Mouse (Mus musculus): Measurements from ENCODE around the gene Klf12.

The Klf12 gene

GRCm38 (mm10) chr14:100284119-100284860 is at the start of gene Klf12:
Gene Klf12 (minus strand): TSS chr14:100284679.
- in situ Hi-C loops (cut with MboI, MseI) = no loop called here

DNA sequence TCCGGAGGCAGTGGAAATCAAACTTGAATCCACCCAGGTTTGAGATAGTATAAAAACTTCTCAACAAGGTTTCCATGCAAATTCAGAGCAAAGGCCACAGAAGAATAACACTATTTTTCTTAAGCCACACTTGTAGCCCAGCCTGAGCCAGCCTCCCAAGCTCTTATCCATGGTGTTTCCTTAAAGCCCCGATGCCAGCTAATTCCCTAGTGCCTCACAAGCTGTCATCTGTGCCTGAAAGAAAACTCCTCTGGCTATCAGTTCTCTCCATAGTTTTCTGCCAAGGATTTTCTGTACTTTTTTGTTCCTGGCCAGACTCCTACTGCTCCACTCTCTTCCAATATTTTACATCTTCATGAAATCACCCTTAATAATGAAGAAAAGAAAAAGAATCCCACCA is 48.9 kb upstream of the Klf12 start:
- in situ Hi-C loops (cut with MboI, MseI) = loop anchor here (25.0 kb wide), 1 partner anchor 646 kb away; no protein-coding TSS in a partner anchor

DNA sequence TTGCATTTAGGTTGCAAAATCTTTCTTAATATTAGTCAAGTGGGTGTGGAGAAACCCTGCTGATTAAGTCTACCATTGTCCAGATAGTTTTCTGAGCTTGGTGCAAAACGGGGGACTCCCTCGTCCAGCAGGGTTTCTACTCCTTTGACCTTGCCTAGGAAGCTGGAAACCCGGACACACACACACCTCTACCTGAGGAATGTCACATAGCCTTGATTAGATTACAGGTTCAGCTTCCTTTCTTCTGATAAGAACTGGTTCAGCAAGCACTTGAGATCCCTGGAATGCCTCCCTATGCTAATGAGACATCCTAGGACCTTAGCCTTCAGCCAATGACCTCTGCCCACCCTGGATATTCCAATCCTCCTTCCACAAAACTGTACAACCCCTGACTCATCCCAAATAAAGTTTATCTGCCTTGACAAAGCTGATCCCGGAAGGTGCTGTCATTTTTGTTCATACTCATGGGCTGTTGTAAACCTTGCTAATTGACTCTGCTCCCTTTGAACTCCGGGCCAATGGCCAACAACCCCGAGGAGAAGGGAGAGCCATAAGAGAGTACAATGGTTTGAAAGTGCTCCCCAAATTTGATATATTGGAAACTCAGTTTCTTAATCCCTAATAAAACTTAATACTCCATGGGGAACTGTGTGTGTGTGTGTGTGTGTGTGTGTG is 44.3 kb upstream of the Klf12 start:
- in situ Hi-C loops (cut with MboI, MseI) = loop anchor here (25.0 kb wide), 1 partner anchor 641 kb away; no protein-coding TSS in a partner anchor

DNA sequence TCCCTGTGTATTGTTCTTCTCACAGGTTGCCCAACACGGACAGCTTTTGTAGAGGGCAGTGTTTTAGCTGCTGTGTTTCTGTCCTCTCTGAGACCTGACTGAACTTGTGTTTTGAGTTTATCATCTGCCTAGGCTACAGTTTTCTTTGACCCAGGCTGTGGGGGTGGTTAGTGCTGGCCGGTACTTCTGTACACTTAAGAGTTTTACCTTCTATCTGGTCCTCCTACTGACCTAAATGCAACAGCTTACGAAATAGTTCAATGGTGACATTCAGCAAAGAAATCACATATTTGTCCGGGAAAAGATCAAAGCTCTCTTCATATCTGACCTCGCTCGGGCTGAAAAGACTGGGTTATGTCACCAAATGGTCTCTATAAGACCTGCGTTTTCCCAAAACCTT is 39.8 kb upstream of the Klf12 start:
- in situ Hi-C loops (cut with MboI, MseI) = no loop called here

GRCm38 (mm10) chr14:100322012-100322411 is 37.5 kb upstream of the Klf12 start:
- in situ Hi-C loops (cut with MboI, MseI) = no loop called here

DNA sequence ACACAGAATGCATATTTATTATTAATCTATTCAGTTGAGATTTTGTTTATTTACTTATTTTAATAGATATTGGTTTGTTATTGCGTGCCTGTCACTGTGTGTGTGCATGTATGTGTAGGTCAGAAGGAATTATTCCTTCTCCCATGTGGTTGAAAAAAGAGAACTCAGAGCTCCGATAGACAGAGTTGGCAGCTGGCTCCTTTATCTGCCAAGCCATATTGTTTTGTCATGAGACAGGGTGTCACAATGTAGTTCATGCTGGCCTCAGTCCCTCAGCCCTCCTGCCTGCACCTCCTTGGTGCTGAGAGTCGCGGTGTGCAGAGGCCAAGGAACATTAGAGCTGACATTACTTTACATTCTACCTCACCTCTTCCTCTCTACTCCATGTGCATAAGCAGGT is 32.3 kb upstream of the Klf12 start:
- in situ Hi-C loops (cut with MboI, MseI) = no loop called here

GRCm38 (mm10) chr14:100314099-100314498 is 29.6 kb upstream of the Klf12 start:
- in situ Hi-C loops (cut with MboI, MseI) = no loop called here

- in situ Hi-C loops (cut with MboI, MseI) = no loop called here
Measured at GRCm38 (mm10) chr14:100300905-100301304, 16.4 kb upstream of the Klf12 start.

DNA sequence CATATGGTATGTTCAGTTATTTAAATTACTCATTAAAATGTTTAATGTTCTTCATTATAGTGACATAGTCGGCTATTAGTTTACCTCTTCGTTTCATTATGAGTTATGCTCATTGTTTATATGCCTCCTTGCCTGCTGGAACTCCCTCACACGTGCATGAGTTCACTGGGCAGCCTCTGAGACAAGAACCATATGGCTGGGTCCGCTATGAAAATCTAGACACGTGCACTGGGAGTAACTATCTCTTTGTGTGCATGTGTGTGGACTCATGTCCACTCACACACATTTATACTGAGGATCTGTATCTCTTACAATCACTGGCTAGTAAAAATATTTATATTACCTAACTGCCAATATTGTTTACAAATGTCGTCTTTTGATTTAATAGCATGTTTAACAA is 14.4 kb upstream of the Klf12 start:
- in situ Hi-C loops (cut with MboI, MseI) = no loop called here

DNA sequence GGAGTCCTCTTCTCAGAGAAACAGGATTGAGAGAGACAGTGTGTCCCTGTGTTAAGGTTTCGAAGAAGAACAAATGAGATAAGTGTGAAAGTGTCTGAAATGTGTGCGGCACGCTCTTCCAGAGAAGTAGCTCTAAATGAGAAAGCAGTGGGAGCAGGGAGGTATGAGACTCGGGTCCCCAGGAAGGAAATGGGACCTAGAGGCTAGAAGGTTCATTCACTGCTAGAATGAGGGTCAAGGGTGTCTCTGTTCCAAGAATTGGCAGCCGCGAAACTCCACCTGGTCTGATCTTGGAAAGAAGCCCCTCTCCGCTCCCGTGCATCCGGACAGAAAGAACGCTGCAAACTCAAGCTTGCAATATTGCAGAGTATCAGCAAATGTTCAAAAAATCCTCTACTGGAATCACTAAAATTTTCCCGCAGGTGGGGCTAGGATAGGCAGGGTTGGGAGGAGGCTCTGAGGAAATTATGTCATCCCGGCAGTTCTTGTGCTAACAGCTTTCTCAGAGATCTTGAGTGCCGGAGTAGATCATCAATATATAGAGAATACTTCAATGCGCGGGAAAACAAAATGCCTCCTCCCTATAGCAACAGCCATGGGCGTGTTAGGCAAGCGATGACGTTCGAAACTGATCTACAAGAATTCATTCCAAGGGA is 2.2 kb upstream of the Klf12 start:
- in situ Hi-C loops (cut with MboI, MseI) = no loop called here

GRCm38 (mm10) chr14:100285656-100286585 is 1.4 kb upstream of the Klf12 start:
- in situ Hi-C loops (cut with MboI, MseI) = no loop called here

- in situ Hi-C loops (cut with MboI, MseI) = no loop called here
Measured at GRCm38 (mm10) chr14:100284861-100285655, 579 bp upstream of the Klf12 start.

- in situ Hi-C loops (cut with MboI, MseI) = no loop called here
Measured at GRCm38 (mm10) chr14:100283411-100284118, 914 bp downstream of the Klf12 start.

DNA sequence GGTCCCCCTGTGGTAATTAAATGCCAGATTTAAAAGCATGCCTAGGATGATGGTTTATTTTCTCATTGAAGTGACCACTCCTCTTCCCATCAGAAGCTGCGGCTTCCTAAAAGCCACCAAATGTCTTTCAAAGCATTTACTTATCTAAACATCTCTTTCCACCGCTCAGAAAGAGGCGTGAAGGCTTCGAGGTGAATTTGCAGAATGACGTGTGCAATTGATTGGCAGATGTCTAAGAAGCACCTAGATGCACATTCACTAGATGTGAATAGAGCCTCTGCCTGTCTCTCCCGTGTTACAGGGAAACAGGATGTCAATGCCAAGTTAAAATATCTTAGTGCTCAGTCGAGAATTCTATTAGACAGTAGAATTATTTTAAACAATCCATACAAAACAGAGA is 1.8 kb downstream of the Klf12 start:
- in situ Hi-C loops (cut with MboI, MseI) = no loop called here

DNA sequence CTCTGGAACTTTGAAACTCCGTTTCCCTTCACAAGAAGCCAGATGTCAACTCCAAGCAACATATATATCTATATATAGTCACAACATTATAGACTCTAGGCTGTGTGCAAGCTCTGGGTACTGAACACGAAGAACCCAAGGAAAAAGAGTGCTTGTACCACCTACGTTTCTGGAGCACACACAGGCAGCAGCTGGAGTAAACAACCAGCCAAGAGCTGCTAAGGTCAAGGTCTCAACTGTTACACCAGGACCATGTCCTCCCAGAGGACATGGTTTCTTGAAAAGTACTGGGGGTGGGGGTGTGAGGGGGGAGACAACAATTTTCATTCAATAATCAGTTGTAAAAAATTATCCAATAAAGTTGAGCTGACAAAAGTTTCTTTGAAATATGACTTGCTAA is 2.7 kb downstream of the Klf12 start:
- in situ Hi-C loops (cut with MboI, MseI) = no loop called here

DNA sequence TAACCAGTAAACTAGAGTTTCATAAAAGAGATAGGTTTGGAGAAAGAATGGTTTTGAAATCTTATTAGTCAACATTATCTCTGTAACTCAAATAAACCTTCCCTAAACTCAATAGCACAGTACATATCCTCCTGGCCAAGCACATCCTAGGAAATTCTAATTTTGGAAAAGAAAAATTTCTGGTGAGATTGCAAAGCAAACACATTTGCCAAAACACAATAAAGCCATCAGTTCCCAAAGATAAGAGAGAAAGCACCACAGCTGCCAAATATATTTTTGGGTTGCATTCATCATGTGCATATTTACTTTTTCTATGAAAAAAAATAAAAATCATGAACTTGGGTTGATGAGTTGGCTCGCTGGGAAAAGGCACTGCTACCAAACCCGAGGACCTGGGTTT is 10.3 kb downstream of the Klf12 start:
- in situ Hi-C loops (cut with MboI, MseI) = no loop called here

GRCm38 (mm10) chr14:100260531-100260930 is 23.9 kb downstream of the Klf12 start:
- in situ Hi-C loops (cut with MboI, MseI) = no loop called here

DNA sequence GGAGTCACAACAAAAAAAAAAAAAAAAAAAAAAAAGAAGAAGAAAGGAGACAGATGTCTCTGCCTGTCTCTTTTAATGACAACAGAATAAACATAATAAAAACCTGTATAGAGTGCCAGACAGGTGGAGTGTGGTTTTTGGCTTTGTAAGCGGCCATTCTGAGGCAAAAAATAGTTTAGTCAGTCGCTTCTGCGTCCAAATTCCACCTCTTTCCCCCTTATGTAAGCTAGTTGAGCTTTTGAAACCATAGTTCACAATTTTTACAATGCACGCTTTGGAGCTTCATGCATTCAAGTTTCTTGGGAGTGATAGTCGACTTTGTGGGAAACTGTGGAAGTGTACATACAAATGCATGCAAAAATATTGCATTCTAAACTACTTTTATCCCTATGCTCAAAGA is 41.4 kb downstream of the Klf12 start:
- in situ Hi-C loops (cut with MboI, MseI) = no loop called here

- in situ Hi-C loops (cut with MboI, MseI) = no loop called here
Measured at GRCm38 (mm10) chr14:100239874-100240273, 44.6 kb downstream of the Klf12 start.

DNA sequence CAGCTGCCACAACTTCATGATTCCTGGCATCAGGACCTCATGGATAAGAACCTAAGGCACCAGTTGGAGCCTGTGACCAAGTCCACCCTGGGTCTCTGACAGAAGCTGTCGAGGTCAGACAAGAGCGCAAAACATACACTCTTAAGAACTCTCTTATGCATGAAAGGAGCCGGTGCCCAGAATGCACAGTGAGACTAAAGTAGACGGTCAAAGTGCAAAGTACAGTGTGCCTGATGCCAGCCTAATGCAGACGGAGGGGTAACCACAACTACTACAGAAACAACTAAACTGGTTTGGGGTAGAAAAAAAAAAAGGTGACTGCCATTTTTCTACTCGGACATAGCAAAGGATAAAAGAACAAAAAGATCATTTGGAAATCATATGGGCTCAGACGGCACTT is 47.7 kb downstream of the Klf12 start:
- in situ Hi-C loops (cut with MboI, MseI) = no loop called here
